Comparison of ENCODE assay signal across 15 mouse cellular contexts in genomic region chr4:155083553-155083952, GRCm38 (mm10). TPM values are rescaled to one million over a fixed set of nuclear protein-coding genes. Genes with fewer than 3 reads are reported as not detected.
DNase-seq lines count a peak whose midpoint lies in the region; ATAC-seq and TF ChIP-seq lines count a peak whose summit lies in the region.
"Had no signal": no experiment of that assay in that cellular context is flagged by ENCODE, and none has a peak within 500 bp of the region (broad histone marks: within the 10 kb centered on the region; RNA-seq: fewer than 3 reads in every experiment).

No protein-coding gene starts in this region.

- H3K9ac ChIP-seq in ES-E14 (ENCODE audit: insufficient read depth, low read depth, low read length, poor library complexity, severe bottlenecking): peak overlapping the region; percentile 26; the same call in 1 of the 2 replicates
- 0 out of 2 replicates have a peak overlapping the region, but pooled peaks have one; percentile 9 for H3K9ac ChIP-seq in embryonic facial prominence, embryonic 12.5 days
- H3K9ac ChIP-seq in liver, embryonic 13.5 days: peak overlapping the region; percentile 88
- H3K9ac ChIP-seq in forebrain, postnatal 0 days: no peak overlapping the region
- H3K9ac ChIP-seq: midbrain, embryonic 12.5 days had no signal

- no peak overlapping the region for H3K4me2 ChIP-seq in embryonic facial prominence, embryonic 12.5 days (replicated peaks)
- H3K4me2 ChIP-seq in liver, embryonic 13.5 days: peak overlapping the region; percentile 98
- H3K4me2 ChIP-seq in forebrain, postnatal 0 days (ENCODE audit: low read depth): no peak overlapping the region
- H3K4me2 ChIP-seq: midbrain, embryonic 12.5 days had no signal

- H3K27me3 ChIP-seq in kidney, adult 2 months (replicated peaks; ENCODE audit: control insufficient read depth, insufficient read depth, low read length): no peaks in the 10 kb centered on the region
- H3K27me3 ChIP-seq in embryonic facial prominence, embryonic 12.5 days: no peaks in the 10 kb centered on the region
- no peaks in the 10 kb centered on the region for H3K27me3 ChIP-seq in liver, embryonic 13.5 days
- H3K27me3 ChIP-seq in forebrain, postnatal 0 days (ENCODE audit: insufficient read depth, low read length): no peaks in the 10 kb centered on the region
- H3K27me3 ChIP-seq: midbrain, embryonic 12.5 days had no signal

- WGBS in kidney, adult 2 months: 62% methylated on average over 4 of the region's 4 CpGs
- WGBS in embryonic facial prominence, embryonic 12.5 days: 85% methylated on average over 4 of the region's 4 CpGs
- 84% methylated on average over 4 of the region's 4 CpGs for WGBS in liver, embryonic 13.5 days (ENCODE audit: insufficient replicate concordance)
- WGBS in forebrain, postnatal 0 days: 94% methylated on average over 4 of the region's 4 CpGs

- no peak overlapping the region for H3K4me3 ChIP-seq in kidney, adult 2 months (ENCODE audit: insufficient read depth, low read depth, low read length)
- no peak overlapping the region for H3K4me3 ChIP-seq in ES-E14 (ENCODE audit: insufficient read depth in 1 of 2, low read depth in 1 of 2, low read length in 2 of 2, poor library complexity in 1 of 2, severe bottlenecking in 1 of 2)
- H3K4me3 ChIP-seq in embryonic facial prominence, embryonic 12.5 days: no peak overlapping the region
- H3K4me3 ChIP-seq in liver, embryonic 13.5 days (replicated peaks): no peak overlapping the region
- no peak overlapping the region for H3K4me3 ChIP-seq in forebrain, postnatal 0 days (ENCODE audit: low read depth, low read length)
- H3K4me3 ChIP-seq: midbrain, embryonic 12.5 days had no signal

- no peak for TF ChIP-seq POLR2A in kidney, adult 2 months (IDR thresholded peaks at IDR 0.05; ENCODE audit: low read depth, low read length)

- DNase-seq in kidney, adult 2 months: peak; percentile 70
- DNase-seq in kidney, adult 11 months: no peak
- no peak for DNase-seq in ES-E14 (ENCODE audit: low read depth, low spot score)
- no peak for DNase-seq in liver, embryonic 13.5 days
- no peak for DNase-seq in left cerebral cortex, adult 11 months (ENCODE audit: low spot score)
- no peak for DNase-seq in forebrain, postnatal 0 days
- DNase-seq in adrenal gland, adult (ENCODE audit: inconsistent age in 2 of 2, low spot score in 1 of 2): no peak
- DNase-seq: cerebellum, adult 18-20 months; embryo, embryonic 11 days; left cerebral cortex, postnatal 4 days; right cerebral cortex, postnatal 4 days; thymus, postnatal 25 days had no signal

- H3K4me1 ChIP-seq in kidney, adult 2 months (ENCODE audit: control insufficient read depth, insufficient read depth, low read length): peaks cover 26% of the 10 kb centered on the region; the same call in 1 of the 2 replicates
- H3K4me1 ChIP-seq in ES-E14 (ENCODE audit: control insufficient read depth in 2 of 2, insufficient read depth in 2 of 2, low read length in 2 of 2, poor library complexity in 1 of 2): peaks cover 0 to 9% of the 10 kb centered on the region in 2 experiments; a peak in 1 of 4 replicates
- peaks cover 20% of the 10 kb centered on the region for H3K4me1 ChIP-seq in embryonic facial prominence, embryonic 12.5 days
- peaks cover 48% of the 10 kb centered on the region for H3K4me1 ChIP-seq in liver, embryonic 13.5 days (replicated peaks)
- peaks cover 13% of the 10 kb centered on the region for H3K4me1 ChIP-seq in forebrain, postnatal 0 days (ENCODE audit: insufficient read depth)

- no peak for TF ChIP-seq CTCF in kidney, adult 2 months (conservative IDR thresholded peaks at IDR 0.05; ENCODE audit: insufficient read depth, insufficient read length, low read depth, low read length)
- TF ChIP-seq CTCF in forebrain, postnatal 0 days (IDR thresholded peaks at IDR 0.05; ENCODE audit: low read depth): no peak

- H3K36me3 ChIP-seq in kidney, adult 2 months (ENCODE audit: control insufficient read depth, insufficient read depth, low read length): peaks cover 4% of the 10 kb centered on the region
- peaks cover 21% of the 10 kb centered on the region for H3K36me3 ChIP-seq in ES-E14 (ENCODE audit: control insufficient read depth, insufficient read depth, low read length, poor library complexity, severe bottlenecking)
- H3K36me3 ChIP-seq in embryonic facial prominence, embryonic 12.5 days: peaks cover 37% of the 10 kb centered on the region
- H3K36me3 ChIP-seq in liver, embryonic 13.5 days: peaks cover 51% of the 10 kb centered on the region
- H3K36me3 ChIP-seq in forebrain, postnatal 0 days (ENCODE audit: insufficient read depth): peaks cover 30% of the 10 kb centered on the region

- in situ Hi-C loops in ES-E14 (cut with MboI; ENCODE audit: low sequenced_read_pairs in 2 of 2, unreplicated experiment in 2 of 2): no loop called here

- no peak overlapping the region for H3K27ac ChIP-seq in kidney, adult 2 months (ENCODE audit: insufficient read depth, low read depth, low read length)
- H3K27ac ChIP-seq in ES-E14 (ENCODE audit: insufficient read depth, low read depth, low read length, poor library complexity, severe bottlenecking): no peak overlapping the region
- H3K27ac ChIP-seq in embryonic facial prominence, embryonic 12.5 days: no peak overlapping the region
- H3K27ac ChIP-seq in liver, embryonic 13.5 days: no peak overlapping the region
- no peak overlapping the region for H3K27ac ChIP-seq in forebrain, postnatal 0 days (ENCODE audit: low read depth, low read length)
- H3K27ac ChIP-seq: midbrain, embryonic 12.5 days had no signal

- H3K9me3 ChIP-seq in ES-E14 (ENCODE audit: control insufficient read depth, insufficient read depth, low read depth, low read length): no peaks in the 10 kb centered on the region
- no peaks in the 10 kb centered on the region for H3K9me3 ChIP-seq in embryonic facial prominence, embryonic 12.5 days
- no peaks in the 10 kb centered on the region for H3K9me3 ChIP-seq in liver, embryonic 13.5 days (replicated peaks)
- H3K9me3 ChIP-seq in forebrain, postnatal 0 days (ENCODE audit: low read length): no peaks in the 10 kb centered on the region
- H3K9me3 ChIP-seq: midbrain, embryonic 12.5 days had no signal

- no peak for ATAC-seq in embryonic facial prominence, embryonic 12.5 days (ENCODE audit: insufficient number of reproducible peaks, insufficient read depth, low FRiP score, low TSS enrichment)
- no peak for ATAC-seq in liver, embryonic 13.5 days (ENCODE audit: low read depth)
- no peak for ATAC-seq in forebrain, postnatal 0 days
- ATAC-seq: lung, postnatal 0 days had no signal

TF ChIP-seq in ES-E14, 5 proteins besides CTCF, POLR2A, EP300 and RAD21:
- TF ChIP-seq ZNF384 (IDR thresholded peaks at IDR 0.05; ENCODE audit: low read depth, low read length): no peak
- TF ChIP-seq HCFC1 (IDR thresholded peaks at IDR 0.05; ENCODE audit: borderline replicate concordance, insufficient read depth, low read length): no peak
- no peak for TF ChIP-seq ZC3H11A (IDR thresholded peaks at IDR 0.05; ENCODE audit: borderline replicate concordance, low read depth, low read length)
- TF ChIP-seq CHD2 (IDR thresholded peaks at IDR 0.05; ENCODE audit: low read depth, low read length): no peak
- TF ChIP-seq MAFK (IDR thresholded peaks at IDR 0.05; ENCODE audit: insufficient read depth, low read depth, low read length): no peak

RNA-seq across cellular contexts. Expression of gene Rer1, which starts 2.6 kb away (rescaled TPM):
- 133 TPM in 2 replicates for polyA plus RNA-seq in kidney, adult 2 months (2012; rRNA removed)
- 161 and 162 TPM in 2 replicates for total RNA-seq in ES-E14 (2012; rRNA removed)
- 139 and 143 TPM in 2 replicates for polyA plus RNA-seq in embryonic facial prominence, embryonic 12.5 days (2016; fragmentation: Nextera tagmentation; extraction: Ambion mirVana)
- 93.6 and 109 TPM in 2 replicates for polyA plus RNA-seq in liver, embryonic 13.5 days (2015; fragmentation: Nextera tagmentation; extraction: Ambion mirVana)
- 92.4 and 116 TPM in 2 replicates for total RNA-seq in forebrain, postnatal 0 days (2014; rRNA removed)
- 136 and 140 TPM in 2 replicates for polyA plus RNA-seq in forebrain, postnatal 0 days (2015; fragmentation: Nextera tagmentation; extraction: Ambion mirVana)

RNA-seq across cellular contexts. Expression of gene Morn1, which starts 2.8 kb away (rescaled TPM):
- 10.4 and 12.4 TPM in 2 replicates for polyA plus RNA-seq in kidney, adult 2 months (2012; rRNA removed)
- 3.4 and 3.9 TPM in 2 replicates for total RNA-seq in ES-E14 (2012; rRNA removed)
- polyA plus RNA-seq in embryonic facial prominence, embryonic 12.5 days (2016; fragmentation: Nextera tagmentation; extraction: Ambion mirVana): 5.1 and 7.7 TPM in 2 replicates
- 1.7 and 1.9 TPM in 2 replicates for polyA plus RNA-seq in liver, embryonic 13.5 days (2015; fragmentation: Nextera tagmentation; extraction: Ambion mirVana)
- total RNA-seq in forebrain, postnatal 0 days (2014; rRNA removed): 6.0 and 7.4 TPM in 2 replicates
- polyA plus RNA-seq in forebrain, postnatal 0 days (2015; fragmentation: Nextera tagmentation; extraction: Ambion mirVana): 8.2 and 9.7 TPM in 2 replicates

RNA-seq across cellular contexts. Expression of gene Pex10, which starts 16.7 kb away (rescaled TPM):
- 23.9 and 25.6 TPM in 2 replicates for polyA plus RNA-seq in kidney, adult 2 months (2012; rRNA removed)
- total RNA-seq in ES-E14 (2012; rRNA removed): 38.6 and 61.3 TPM in 2 replicates
- polyA plus RNA-seq in embryonic facial prominence, embryonic 12.5 days (2016; fragmentation: Nextera tagmentation; extraction: Ambion mirVana): 23.3 and 23.7 TPM in 2 replicates
- 8.5 and 8.9 TPM in 2 replicates for polyA plus RNA-seq in liver, embryonic 13.5 days (2015; fragmentation: Nextera tagmentation; extraction: Ambion mirVana)
- total RNA-seq in forebrain, postnatal 0 days (2014; rRNA removed): 16.9 and 18.5 TPM in 2 replicates
- polyA plus RNA-seq in forebrain, postnatal 0 days (2015; fragmentation: Nextera tagmentation; extraction: Ambion mirVana): 14.0 and 14.1 TPM in 2 replicates

RNA-seq across cellular contexts. Expression of gene Plch2, which starts 27.0 kb away (rescaled TPM):
- polyA plus RNA-seq in kidney, adult 2 months (2012; rRNA removed): 0.52 and 2.3 TPM in 2 replicates
- total RNA-seq in ES-E14 (2012; rRNA removed): 0.94 and 2.5 TPM in 2 replicates
- polyA plus RNA-seq in embryonic facial prominence, embryonic 12.5 days (2016; fragmentation: Nextera tagmentation; extraction: Ambion mirVana): 3.6 and 5.7 TPM in 2 replicates
- polyA plus RNA-seq in liver, embryonic 13.5 days (2015; fragmentation: Nextera tagmentation; extraction: Ambion mirVana): 0.08 and 0.10 TPM in 2 replicates
- 32.1 and 42.1 TPM in 2 replicates for total RNA-seq in forebrain, postnatal 0 days (2014; rRNA removed)
- 11.7 and 17.4 TPM in 2 replicates for polyA plus RNA-seq in forebrain, postnatal 0 days (2015; fragmentation: Nextera tagmentation; extraction: Ambion mirVana)
